Mouse (Mus musculus): ENCODE measurements around the gene Tnfaip1. TPM values are rescaled to one million over a fixed set of nuclear protein-coding genes. Genes with fewer than 3 reads are reported as not detected.
A peak's percentile ranks its signal among the peaks of the same experiment; 100 is the strongest.

The Tnfaip1 gene
- total RNA-seq, 2 experiments from 2014 or later: 42.8 to 46.0 TPM

GRCm38 (mm10) chr11:78512025-78512957 is 23.8 kb downstream of the Tnfaip1 start, which contains the start of the genes Tmem199 and Poldip2:
Gene Tmem199 (minus strand): TSS chr11:78512172.
Gene Poldip2 (plus strand): TSS chr11:78512193.
- DNase-seq (ENCODE audit: low spot score in 2 of 2): peak; percentile 89 to 90
- intact Hi-C loops (cut with DNase I): no loop called here

GRCm38 (mm10) chr11:78509148-78509547 is 27.0 kb downstream of the Tnfaip1 start:
- DNase-seq (ENCODE audit: low spot score in 2 of 2): no peak
- intact Hi-C loops (cut with DNase I): no loop called here

- intact Hi-C loops (cut with DNase I): no loop called here
Observed at GRCm38 (mm10) chr11:78505430-78505829, 30.7 kb downstream of the Tnfaip1 start.

GRCm38 (mm10) chr11:78502909-78503650 is 33.1 kb downstream of the Tnfaip1 start, which contains the start of gene Sebox:
Gene Sebox (plus strand): TSS chr11:78503447.
- no peak for DNase-seq (ENCODE audit: low spot score in 2 of 2)
- intact Hi-C loops (cut with DNase I): no loop called here

More at GRCm38 (mm10) chr11:78505430-78505829, 30.7 kb downstream of the Tnfaip1 start:
- no peak for DNase-seq (ENCODE audit: low spot score in 2 of 2)

- DNase-seq (ENCODE audit: low spot score in 2 of 2): no peak
- intact Hi-C loops (cut with DNase I): no loop called here
Observed at GRCm38 (mm10) chr11:78501529-78501928, 34.6 kb downstream of the Tnfaip1 start.

- no peak for DNase-seq (ENCODE audit: low spot score in 2 of 2)
- intact Hi-C loops (cut with DNase I): no loop called here
Observed at GRCm38 (mm10) chr11:78500623-78501202, 35.4 kb downstream of the Tnfaip1 start.

GRCm38 (mm10) chr11:78499543-78499942 is 36.6 kb downstream of the Tnfaip1 start:
- DNase-seq (ENCODE audit: low spot score in 2 of 2): no peak
- intact Hi-C loops (cut with DNase I): no loop called here

- intact Hi-C loops (cut with DNase I): no loop called here
- DNase-seq (ENCODE audit: low spot score in 2 of 2): no peak
Observed at GRCm38 (mm10) chr11:78499004-78499403, 37.1 kb downstream of the Tnfaip1 start, which contains the start of gene Vtn. Gene Vtn (plus strand): TSS chr11:78499091.

- DNase-seq (ENCODE audit: low spot score in 2 of 2): peak; percentile 96 to 97
- intact Hi-C loops (cut with DNase I): no loop called here
Observed at GRCm38 (mm10) chr11:78497544-78498522, 38.3 kb downstream of the Tnfaip1 start, which contains the start of gene Sarm1. Gene Sarm1 (minus strand): TSS chr11:78497754.

GRCm38 (mm10) chr11:78497071-78497541 is 39.0 kb downstream of the Tnfaip1 start:
- intact Hi-C loops (cut with DNase I): no loop called here
- peak in 1 of 2 experiments; percentile 34 for DNase-seq (ENCODE audit: low spot score in 2 of 2)

GRCm38 (mm10) chr11:78495904-78496303 is 40.2 kb downstream of the Tnfaip1 start:
- DNase-seq (ENCODE audit: low spot score in 2 of 2): no peak
- intact Hi-C loops (cut with DNase I): no loop called here

- DNase-seq (ENCODE audit: low spot score in 2 of 2): peak; percentile 55 to 63
- intact Hi-C loops (cut with DNase I): no loop called here
Observed at GRCm38 (mm10) chr11:78490781-78491241, 45.3 kb downstream of the Tnfaip1 start.

GRCm38 (mm10) chr11:78488168-78488567 is 48.0 kb downstream of the Tnfaip1 start:
- intact Hi-C loops (cut with DNase I): no loop called here
- DNase-seq (ENCODE audit: low spot score in 2 of 2): peak; percentile 82 to 84

- intact Hi-C loops (cut with DNase I): no loop called here
- no peak for DNase-seq (ENCODE audit: low spot score in 2 of 2)
Observed at GRCm38 (mm10) chr11:78483639-78484038, 52.5 kb downstream of the Tnfaip1 start.

GRCm38 (mm10) chr11:78475289-78475688 is 60.8 kb downstream of the Tnfaip1 start:
- intact Hi-C loops (cut with DNase I): no loop called here
- no peak for DNase-seq (ENCODE audit: low spot score in 2 of 2)

All from left cerebral cortex, postnatal 14 days (tissue).